Mouse (Mus musculus) liver, embryonic 11.5 days (tissue): ENCODE data around the gene Myh11. TPM values are rescaled to one million over a fixed set of nuclear protein-coding genes. Genes with fewer than 3 reads are reported as not detected.

Experiments
- ATAC-seq: fragments of 200-750 bp; cut with Nextera tagmentation; replicated peaks from 2 replicates; pipeline ENCODE4 v1.8.0; 2017; ENCODE audit warnings: moderate number of reproducible peaks, mild to moderate bottlenecking, moderate TSS enrichment, moderate library complexity; ENCODE audit not compliant: low FRiP score
- DNase-seq: peaks from one replicate; pipeline ENCODE4 v3.0.0-alpha.2; 2017; ENCODE audit warnings: low spot score
- H3K27ac ChIP-seq: fragments of 300-500 bp; sonication (generic); 2 replicates; pipeline ENCODE4 v1.5.1; 2014; ENCODE audit warnings: mild to moderate bottlenecking, low read depth, low read length, control low read depth
- H3K27me3 ChIP-seq: fragments of 300-500 bp; sonication (generic); replicated peaks from 2 replicates; pipeline ENCODE4 v1.6.1; 2014; ENCODE audit warnings: low read length, mixed read lengths; ENCODE audit not compliant: control insufficient read depth, insufficient read depth
- H3K36me3 ChIP-seq: fragments of 300-500 bp; sonication (generic); 2 replicates; pipeline ENCODE4 v1.6.1; 2014; ENCODE audit warnings: mild to moderate bottlenecking, low read length, moderate library complexity, mixed read lengths; ENCODE audit not compliant: control insufficient read depth, insufficient read depth
- H3K4me1 ChIP-seq: fragments of 300-500 bp; sonication (generic); replicated peaks from 2 replicates; pipeline ENCODE4 v1.6.1; 2014; ENCODE audit warnings: low read length, mixed read lengths; ENCODE audit not compliant: control insufficient read depth, insufficient read depth
- H3K4me2 ChIP-seq: fragments of 300-500 bp; sonication (generic); 2 replicates; pipeline ENCODE4 v1.6.1; 2014; ENCODE audit warnings: mild to moderate bottlenecking, control low read depth, moderate library complexity
- H3K4me3 ChIP-seq: fragments of 300-500 bp; sonication (generic); 2 replicates; pipeline ENCODE4 v1.5.1; 2014; ENCODE audit warnings: low read depth, low read length, control low read depth
- H3K9ac ChIP-seq: fragments of 300-500 bp; sonication (generic); 2 replicates; pipeline ENCODE4 v1.6.1; 2014; ENCODE audit warnings: low read depth, low read length, control low read depth
- H3K9me3 ChIP-seq: fragments of 300-500 bp; sonication (generic); 2 replicates; pipeline ENCODE4 v1.6.1; 2016; ENCODE audit warnings: low read length, inconsistent platforms, mixed read lengths; ENCODE audit not compliant: control insufficient read depth
- WGBS: fragments of 180-500 bp; shearing (Covaris S2); extraction: QIAGEN DNeasy Blood & Tissue Kit; methylation state at CpG from one replicate; pipeline ENCODE4 v1.1.7; 2014; 5-methylcytosine and 5-hydroxymethylcytosine counted together
- polyA plus RNA-seq: library from polyadenylated mRNA; unstranded; fragments of >200 nt; fragmentation: Nextera tagmentation; extraction: Ambion mirVana; gene quantifications from 2 replicates; pipeline ENCODE4 v1.2.1, GENCODE M21; 2014

Gene Myh11
- polyA plus RNA-seq, 1 experiment from 2014 or later, result 0.84 TPM

GRCm38 (mm10) chr16:14195427-14195826 lies 95.7 kb downstream of the Myh11 start:
- ATAC-seq (no peak), DNase-seq (no peak)
- Histone ChIP-seq H3K4me2 (no peak overlapping the region), H3K9me3 (no peaks in the 10 kb centered on the region), H3K9ac (no peak overlapping the region), H3K4me3 (no peak overlapping the region), H3K27me3 (no peaks in the 10 kb centered on the region), H3K27ac (no peak overlapping the region), H3K4me1 (no peaks in the 10 kb centered on the region), H3K36me3 (peaks cover 10% of the 10 kb centered on the region; the same call in 1 of the 2 replicates)
- WGBS, result 23% methylated on average over 1 of the region's 1 CpGs

- H3K9ac ChIP-seq, result no peak overlapping the region
- WGBS, result 74% methylated on average over 9 of the region's 9 CpGs
- no peak overlapping the region for H3K4me2 ChIP-seq
- no peaks in the 10 kb centered on the region for H3K27me3 ChIP-seq
- no peaks in the 10 kb centered on the region for H3K9me3 ChIP-seq
- H3K27ac ChIP-seq, result no peak overlapping the region
- DNase-seq (no peak), ATAC-seq (no peak)
- peaks cover 19% of the 10 kb centered on the region for H3K36me3 ChIP-seq
- H3K4me1 ChIP-seq, result no peaks in the 10 kb centered on the region
- H3K4me3 ChIP-seq, result no peak overlapping the region
Measured at GRCm38 (mm10) chr16:14194164-14194950, 96.8 kb downstream of the Myh11 start.

- no peaks in the 10 kb centered on the region for H3K9me3 ChIP-seq
- WGBS, result 88% methylated on average over 5 of the region's 5 CpGs
- H3K9ac ChIP-seq, result no peak overlapping the region
- ATAC-seq (no peak), DNase-seq (no peak)
- no peak overlapping the region for H3K4me3 ChIP-seq
- peaks cover 65% of the 10 kb centered on the region for H3K36me3 ChIP-seq
- H3K27me3 ChIP-seq, result no peaks in the 10 kb centered on the region
- no peak overlapping the region for H3K27ac ChIP-seq
- no peaks in the 10 kb centered on the region for H3K4me1 ChIP-seq
- H3K4me2 ChIP-seq, result no peak overlapping the region
Measured at GRCm38 (mm10) chr16:14185516-14185915, 105.7 kb downstream of the Myh11 start.

GRCm38 (mm10) chr16:14183856-14184255 lies 107.3 kb downstream of the Myh11 start:
- 67% methylated on average over 1 of the region's 1 CpGs for WGBS
- ATAC-seq, result no peak

GRCm38 (mm10) chr16:14182360-14182759 lies 108.8 kb downstream of the Myh11 start:
- Histone ChIP-seq H3K4me2 (no peak overlapping the region), H3K9ac (no peak overlapping the region), H3K4me1 (peaks cover 5% of the 10 kb centered on the region; the same call in 1 of the 2 replicates), H3K9me3 (no peaks in the 10 kb centered on the region), H3K4me3 (no peak overlapping the region), H3K27ac (no peak overlapping the region), H3K36me3 (peaks cover 54% of the 10 kb centered on the region), H3K27me3 (no peaks in the 10 kb centered on the region)
- DNase-seq (no peak), ATAC-seq (no peak)
- WGBS, result 84% methylated on average over 5 of the region's 5 CpGs

More at GRCm38 (mm10) chr16:14183856-14184255, 107.3 kb downstream of the Myh11 start:
- Histone ChIP-seq H3K4me3 (no peak overlapping the region), H3K36me3 (peaks cover 57% of the 10 kb centered on the region), H3K4me2 (no peak overlapping the region), H3K9me3 (no peaks in the 10 kb centered on the region), H3K27ac (no peak overlapping the region), H3K27me3 (no peaks in the 10 kb centered on the region), H3K4me1 (no peaks in the 10 kb centered on the region), H3K9ac (no peak overlapping the region)
- DNase-seq, result no peak

GRCm38 (mm10) chr16:14180163-14180733 lies 110.9 kb downstream of the Myh11 start:
- H3K36me3 ChIP-seq, result peaks cover 55% of the 10 kb centered on the region

GRCm38 (mm10) chr16:14178041-14178440 lies 113.1 kb downstream of the Myh11 start:
- H3K4me2 ChIP-seq, result no peak overlapping the region
- H3K4me1 ChIP-seq, result peaks cover 6% of the 10 kb centered on the region; the same call in 1 of the 2 replicates
- DNase-seq (no peak), ATAC-seq (peak; percentile 40; the same call in 1 of the 2 replicates)
- WGBS, result 36% methylated on average over 3 of the region's 3 CpGs
- peaks cover 60% of the 10 kb centered on the region for H3K36me3 ChIP-seq
- no peaks in the 10 kb centered on the region for H3K9me3 ChIP-seq
- H3K27me3 ChIP-seq, result no peaks in the 10 kb centered on the region
- no peak overlapping the region for H3K9ac ChIP-seq
- no peak overlapping the region for H3K27ac ChIP-seq
- H3K4me3 ChIP-seq, result no peak overlapping the region

More at GRCm38 (mm10) chr16:14180163-14180733, 110.9 kb downstream of the Myh11 start:
- Histone ChIP-seq H3K4me2 (no peak overlapping the region), H3K27ac (no peak overlapping the region), H3K4me1 (peaks cover 6% of the 10 kb centered on the region; the same call in 1 of the 2 replicates), H3K9ac (no peak overlapping the region), H3K9me3 (no peaks in the 10 kb centered on the region), H3K27me3 (no peaks in the 10 kb centered on the region), H3K4me3 (no peak overlapping the region)
- DNase-seq (no peak), ATAC-seq (no peak)
- 69% methylated on average over 6 of the region's 6 CpGs for WGBS

- H3K4me2 ChIP-seq, result no peak overlapping the region
- peaks cover 13% of the 10 kb centered on the region for H3K4me1 ChIP-seq
- H3K27me3 ChIP-seq, result no peaks in the 10 kb centered on the region
- no peak overlapping the region for H3K9ac ChIP-seq
- H3K27ac ChIP-seq, result no peak overlapping the region
- 82% methylated on average over 1 of the region's 1 CpGs for WGBS
- peaks cover 48% of the 10 kb centered on the region for H3K36me3 ChIP-seq
- no peak overlapping the region for H3K4me3 ChIP-seq
- H3K9me3 ChIP-seq, result no peaks in the 10 kb centered on the region
- ATAC-seq (no peak), DNase-seq (no peak)
Measured at GRCm38 (mm10) chr16:14169706-14170105, 121.5 kb downstream of the Myh11 start.
